Mouse (Mus musculus): ENCODE measurements around the gene Sort1. TPM values are rescaled to one million over a fixed set of nuclear protein-coding genes. Genes with fewer than 3 reads are reported as not detected.
"Not testable (repeated sequence)": the region's sequence is repeated elsewhere in the genome, so short reads cannot be mapped to it uniquely, and the experiment has no call there.

The Sort1 gene
- total RNA-seq (2014; rRNA removed; ENCODE audit: low replicate concordance) (33.5 and 34.4 TPM in 2 replicates), polyA plus RNA-seq (2015; fragmentation: Nextera tagmentation; extraction: Ambion mirVana) (6.7 and 7.4 TPM in 2 replicates)

GRCm38 (mm10) chr3:108283781-108284601, at the start of gene Sort1:
TSS of gene Sort1 (plus strand) at chr3:108284082.
- no peaks in the 10 kb centered on the region for H3K9me3 ChIP-seq (replicated peaks; ENCODE audit: control insufficient read depth, low read length)
- ATAC-seq (ENCODE audit: insufficient read depth, low read depth) (peak; percentile 94), DNase-seq (ENCODE audit: low spot score) (peak; percentile 94)
- H3K27me3 ChIP-seq (ENCODE audit: control insufficient read depth, insufficient read depth, low read length), result no peaks in the 10 kb centered on the region
- peak within 1 kb of the TSS; percentile 90 for H3K4me2 ChIP-seq (ENCODE audit: low read depth, low read length)
- H3K27ac ChIP-seq (ENCODE audit: low read depth), result peak within 1 kb of the TSS; percentile 45
- TF ChIP-seq CTCF (IDR thresholded peaks at IDR 0.05; ENCODE audit: low read depth) (no peak), EP300 (IDR thresholded peaks at IDR 0.05; ENCODE audit: low read depth) (no peak)
- 0 out of 2 replicates have a peak, but pooled peaks cover 6% of the 10 kb centered on the region for H3K36me3 ChIP-seq (replicated peaks; ENCODE audit: control insufficient read depth, insufficient read depth, low read length)
- peak within 1 kb of the TSS; percentile 77 for H3K9ac ChIP-seq (replicated peaks; ENCODE audit: low read depth, low read length)
- peak within 1 kb of the TSS; percentile 81 for H3K4me3 ChIP-seq (ENCODE audit: low read depth, low read length)
- H3K4me1 ChIP-seq (ENCODE audit: control insufficient read depth, insufficient read depth), result peaks cover 32% of the 10 kb centered on the region; the same call in 1 of the 2 replicates
- under 1% methylated on average over 89 of the region's 109 CpGs for WGBS

GRCm38 (mm10) chr3:108237474-108238102, 46.3 kb upstream of the Sort1 start:
- peak; percentile 6; the same call in 1 of the 2 replicates for TF ChIP-seq CTCF (IDR thresholded peaks at IDR 0.05; ENCODE audit: low read depth)
- 78% methylated on average over 4 of the region's 4 CpGs for WGBS
- H3K4me3 ChIP-seq (ENCODE audit: low read depth, low read length); H3K36me3 ChIP-seq (replicated peaks; ENCODE audit: control insufficient read depth, insufficient read depth, low read length); H3K27me3 ChIP-seq (ENCODE audit: control insufficient read depth, insufficient read depth, low read length); H3K4me1 ChIP-seq (ENCODE audit: control insufficient read depth, insufficient read depth); H3K27ac ChIP-seq (ENCODE audit: low read depth); ATAC-seq (ENCODE audit: insufficient read depth, low read depth); DNase-seq (ENCODE audit: low spot score); H3K9me3 ChIP-seq (replicated peaks; ENCODE audit: control insufficient read depth, low read length); H3K4me2 ChIP-seq (ENCODE audit: low read depth, low read length); H3K9ac ChIP-seq (replicated peaks; ENCODE audit: low read depth, low read length): not testable (repeated sequence)

GRCm38 (mm10) chr3:108241243-108241839, 42.5 kb upstream of the Sort1 start:
- WGBS, result 76% methylated on average over 3 of the region's 3 CpGs
- ATAC-seq (ENCODE audit: insufficient read depth, low read depth) (no peak), DNase-seq (ENCODE audit: low spot score) (no peak)
- Histone ChIP-seq H3K36me3 (replicated peaks; ENCODE audit: control insufficient read depth, insufficient read depth, low read length) (no peaks in the 10 kb centered on the region), H3K4me3 (ENCODE audit: low read depth, low read length) (no peak overlapping the region), H3K4me1 (ENCODE audit: control insufficient read depth, insufficient read depth) (no peaks in the 10 kb centered on the region), H3K27me3 (ENCODE audit: control insufficient read depth, insufficient read depth, low read length) (no peaks in the 10 kb centered on the region), H3K9me3 (replicated peaks; ENCODE audit: control insufficient read depth, low read length) (no peaks in the 10 kb centered on the region), H3K27ac (ENCODE audit: low read depth) (no peak overlapping the region), H3K4me2 (ENCODE audit: low read depth, low read length) (no peak overlapping the region), H3K9ac (replicated peaks; ENCODE audit: low read depth, low read length) (no peak overlapping the region)
- TF ChIP-seq EP300 (IDR thresholded peaks at IDR 0.05; ENCODE audit: low read depth) (no peak), CTCF (IDR thresholded peaks at IDR 0.05; ENCODE audit: low read depth) (no peak)

GRCm38 (mm10) chr3:108246857-108247256, 37.0 kb upstream of the Sort1 start:
- ATAC-seq (ENCODE audit: insufficient read depth, low read depth) (no peak), DNase-seq (ENCODE audit: low spot score) (no peak)
- no peaks in the 10 kb centered on the region for H3K27me3 ChIP-seq (ENCODE audit: control insufficient read depth, insufficient read depth, low read length)
- H3K4me2 ChIP-seq (ENCODE audit: low read depth, low read length), result no peak overlapping the region
- no peaks in the 10 kb centered on the region for H3K4me1 ChIP-seq (ENCODE audit: control insufficient read depth, insufficient read depth)
- H3K9me3 ChIP-seq (replicated peaks; ENCODE audit: control insufficient read depth, low read length), result no peaks in the 10 kb centered on the region
- TF ChIP-seq EP300 (IDR thresholded peaks at IDR 0.05; ENCODE audit: low read depth) (no peak), CTCF (IDR thresholded peaks at IDR 0.05; ENCODE audit: low read depth) (no peak)
- H3K36me3 ChIP-seq (replicated peaks; ENCODE audit: control insufficient read depth, insufficient read depth, low read length), result no peaks in the 10 kb centered on the region
- H3K9ac ChIP-seq (replicated peaks; ENCODE audit: low read depth, low read length), result no peak overlapping the region
- 69% methylated on average over 2 of the region's 2 CpGs for WGBS
- H3K27ac ChIP-seq (ENCODE audit: low read depth), result no peak overlapping the region
- no peak overlapping the region for H3K4me3 ChIP-seq (ENCODE audit: low read depth, low read length)

All from heart, postnatal 0 days (tissue).